Comparison of ENCODE assay signal across 10 mouse cellular contexts in the genomic region with DNA sequence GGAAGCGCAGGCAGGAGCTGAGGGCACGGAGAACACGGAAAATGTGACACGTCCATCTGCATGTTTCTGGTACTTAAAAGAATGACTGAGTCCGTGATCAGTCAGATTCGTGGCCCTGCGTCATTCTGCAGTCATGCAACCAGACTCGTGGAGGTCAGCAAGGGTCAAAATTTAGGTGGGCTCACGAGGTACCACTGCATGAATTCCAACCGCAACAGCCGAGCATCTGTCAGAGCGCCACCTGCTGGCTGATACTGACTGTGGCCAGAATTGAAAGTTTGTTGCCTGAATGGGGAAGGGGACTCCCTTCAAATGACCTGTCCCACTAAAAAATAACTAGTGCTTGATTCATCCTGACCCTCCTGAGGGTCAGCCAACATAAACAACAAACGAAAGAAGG. TPM values are rescaled to one million over a fixed set of nuclear protein-coding genes. Genes with fewer than 3 reads are reported as not detected.
DNase-seq lines count a peak whose midpoint lies in the region; ATAC-seq and TF ChIP-seq lines count a peak whose summit lies in the region.
"Had no signal": no experiment of that assay in that cellular context is flagged by ENCODE, and none has a peak within 500 bp of the region (broad histone marks: within the 10 kb centered on the region; RNA-seq: fewer than 3 reads in every experiment).

No protein-coding gene starts in this region.

- peak; percentile 26 for TF ChIP-seq CTCF in E14TG2a.4 (conservative IDR thresholded peaks at IDR 0.05; ENCODE audit: low read length)
- TF ChIP-seq CTCF in brain, embryonic 14.5 days (IDR thresholded peaks at IDR 0.05; ENCODE audit: borderline replicate concordance, extremely low read depth, insufficient read depth, insufficient read length): peak; percentile 96

- peaks cover 22% of the 10 kb centered on the region for H3K27me3 ChIP-seq in heart, embryonic 13.5 days (replicated peaks)
- no peaks in the 10 kb centered on the region for H3K27me3 ChIP-seq in E14TG2a.4 (ENCODE audit: insufficient read depth, low read length)
- H3K27me3 ChIP-seq in hindbrain, embryonic 10.5 days (ENCODE audit: insufficient read depth, poor library complexity, severe bottlenecking): peaks cover 9% of the 10 kb centered on the region; the same call in 1 of the 2 replicates
- H3K27me3 ChIP-seq in limb, embryonic 12.5 days: no peaks in the 10 kb centered on the region
- H3K27me3 ChIP-seq in neural tube, embryonic 13.5 days: no peaks in the 10 kb centered on the region
- H3K27me3 ChIP-seq: embryonic facial prominence, embryonic 12.5 days had no signal

- no peak overlapping the region for H3K27ac ChIP-seq in heart, embryonic 13.5 days (replicated peaks)
- H3K27ac ChIP-seq in hindbrain, embryonic 10.5 days: no peak overlapping the region
- H3K27ac ChIP-seq in limb, embryonic 12.5 days: no peak overlapping the region
- no peak overlapping the region for H3K27ac ChIP-seq in neural tube, embryonic 13.5 days (replicated peaks)
- H3K27ac ChIP-seq: embryonic facial prominence, embryonic 12.5 days; liver, embryonic 13.5 days had no signal

- peak overlapping the region; percentile 46; the same call in 1 of the 2 replicates for H3K4me2 ChIP-seq in heart, embryonic 13.5 days
- peak overlapping the region; percentile 15; the same call in 1 of the 2 replicates for H3K4me2 ChIP-seq in limb, embryonic 12.5 days
- H3K4me2 ChIP-seq in neural tube, embryonic 13.5 days: 0 out of 2 replicates have a peak overlapping the region, but pooled peaks have one; percentile 11
- H3K4me2 ChIP-seq: embryonic facial prominence, embryonic 12.5 days; liver, embryonic 13.5 days had no signal

- H3K36me3 ChIP-seq in heart, embryonic 13.5 days: no peaks in the 10 kb centered on the region
- H3K36me3 ChIP-seq in E14TG2a.4 (ENCODE audit: insufficient read depth, low read length): no peaks in the 10 kb centered on the region
- H3K36me3 ChIP-seq in hindbrain, embryonic 10.5 days: no peaks in the 10 kb centered on the region
- H3K36me3 ChIP-seq in limb, embryonic 12.5 days: no peaks in the 10 kb centered on the region
- H3K36me3 ChIP-seq in neural tube, embryonic 13.5 days: no peaks in the 10 kb centered on the region
- H3K36me3 ChIP-seq: embryonic facial prominence, embryonic 12.5 days; liver, embryonic 13.5 days had no signal

- no peak overlapping the region for H3K4me3 ChIP-seq in heart, embryonic 13.5 days
- no peak overlapping the region for H3K4me3 ChIP-seq in E14TG2a.4 (replicated peaks; ENCODE audit: low read length)
- H3K4me3 ChIP-seq in hindbrain, embryonic 10.5 days: no peak overlapping the region
- no peak overlapping the region for H3K4me3 ChIP-seq in limb, embryonic 12.5 days (replicated peaks)
- H3K4me3 ChIP-seq in neural tube, embryonic 13.5 days: no peak overlapping the region
- H3K4me3 ChIP-seq: embryonic facial prominence, embryonic 12.5 days; liver, embryonic 13.5 days had no signal

- TF ChIP-seq POLR2A in brain, embryonic 14.5 days (IDR thresholded peaks at IDR 0.05; ENCODE audit: borderline replicate concordance, extremely low read depth, insufficient read depth, insufficient read length, poor library complexity, severe bottlenecking): no peak

- H3K4me1 ChIP-seq in heart, embryonic 13.5 days: peaks cover 9% of the 10 kb centered on the region
- H3K4me1 ChIP-seq in E14TG2a.4 (replicated peaks; ENCODE audit: low read depth, low read length): peaks cover 44% of the 10 kb centered on the region
- H3K4me1 ChIP-seq in hindbrain, embryonic 10.5 days (replicated peaks): peaks cover 20% of the 10 kb centered on the region; the same call in 1 of the 2 replicates
- peaks cover 24% of the 10 kb centered on the region for H3K4me1 ChIP-seq in limb, embryonic 12.5 days (replicated peaks)
- H3K4me1 ChIP-seq in neural tube, embryonic 13.5 days (replicated peaks): 0 out of 2 replicates have a peak, but pooled peaks cover 12% of the 10 kb centered on the region
- H3K4me1 ChIP-seq: liver, embryonic 13.5 days had no signal

- 16% methylated on average over 13 of the region's 13 CpGs for WGBS in heart, embryonic 13.5 days
- WGBS in hindbrain, embryonic 10.5 days: 19% methylated on average over 13 of the region's 13 CpGs
- WGBS in limb, embryonic 12.5 days: 19% methylated on average over 13 of the region's 13 CpGs
- 17% methylated on average over 13 of the region's 13 CpGs for WGBS in neural tube, embryonic 13.5 days

- no peaks in the 10 kb centered on the region for H3K9me3 ChIP-seq in heart, embryonic 13.5 days
- H3K9me3 ChIP-seq in E14TG2a.4 (ENCODE audit: low read length): no peaks in the 10 kb centered on the region
- H3K9me3 ChIP-seq in hindbrain, embryonic 10.5 days: no peaks in the 10 kb centered on the region
- no peaks in the 10 kb centered on the region for H3K9me3 ChIP-seq in limb, embryonic 12.5 days
- no peaks in the 10 kb centered on the region for H3K9me3 ChIP-seq in neural tube, embryonic 13.5 days
- H3K9me3 ChIP-seq: embryonic facial prominence, embryonic 12.5 days; liver, embryonic 13.5 days had no signal

- no peak overlapping the region for H3K9ac ChIP-seq in heart, embryonic 13.5 days
- no peak overlapping the region for H3K9ac ChIP-seq in limb, embryonic 12.5 days (replicated peaks)
- H3K9ac ChIP-seq in neural tube, embryonic 13.5 days: no peak overlapping the region
- H3K9ac ChIP-seq: embryonic facial prominence, embryonic 12.5 days; liver, embryonic 13.5 days had no signal

- ATAC-seq in heart, embryonic 13.5 days (ENCODE audit: extremely low read depth, insufficient number of reproducible peaks, low FRiP score, low TSS enrichment): no peak
- ATAC-seq in limb, embryonic 12.5 days (ENCODE audit: insufficient number of reproducible peaks, insufficient read depth, low FRiP score, low TSS enrichment, low read depth): no peak
- no peak for ATAC-seq in neural tube, embryonic 13.5 days (ENCODE audit: low read depth)

- DNase-seq in heart, adult 9 months (ENCODE audit: low spot score in 2 of 2): no peak
- peak; percentile 53 for DNase-seq in brain, embryonic 14.5 days (ENCODE audit: low read depth)
- DNase-seq in hindbrain, embryonic 10.5 days (ENCODE audit: low spot score): peak; percentile 71
- DNase-seq in c-Kit-positive CD71-positive TER-119-positive erythroid progenitor cells, embryonic 14.5 days (ENCODE audit: low spot score): no peak
- DNase-seq: liver, embryonic 13.5 days had no signal

RNA-seq across cellular contexts. Expression of a gene that starts 30.2 kb away (rescaled TPM):
- 0.36 and 0.69 TPM in 2 replicates for polyA plus RNA-seq in heart, embryonic 13.5 days (2015; fragmentation: Nextera tagmentation; extraction: Ambion mirVana)
- polyA plus RNA-seq in brain, embryonic 14.5 days (2012; rRNA removed): 0.19 and 0.45 TPM in 2 replicates
- 1.2 and 2.1 TPM in 2 replicates for polyA plus RNA-seq in hindbrain, embryonic 10.5 days (2016; fragmentation: Nextera tagmentation; extraction: Ambion mirVana)
- 1.2 TPM in 2 replicates for polyA plus RNA-seq in limb, embryonic 12.5 days (2016; fragmentation: Nextera tagmentation; extraction: Ambion mirVana)
- polyA plus RNA-seq in neural tube, embryonic 13.5 days (2015; fragmentation: Nextera tagmentation; extraction: Ambion mirVana): 0.14 and 0.33 TPM in 2 replicates
- polyA plus RNA-seq: liver, embryonic 13.5 days had no signal

RNA-seq across cellular contexts. Expression of a gene that starts 48.6 kb away (rescaled TPM):
- 0.76 and 0.78 TPM in 2 replicates for polyA plus RNA-seq in heart, embryonic 13.5 days (2015; fragmentation: Nextera tagmentation; extraction: Ambion mirVana)
- 6.6 and 8.2 TPM in 2 replicates for polyA plus RNA-seq in brain, embryonic 14.5 days (2012; rRNA removed)
- polyA plus RNA-seq in hindbrain, embryonic 10.5 days (2016; fragmentation: Nextera tagmentation; extraction: Ambion mirVana): 1.1 and 1.3 TPM in 2 replicates
- polyA plus RNA-seq in limb, embryonic 12.5 days (2016; fragmentation: Nextera tagmentation; extraction: Ambion mirVana): 2.0 and 3.7 TPM in 2 replicates
- polyA plus RNA-seq in neural tube, embryonic 13.5 days (2015; fragmentation: Nextera tagmentation; extraction: Ambion mirVana): 5.0 and 6.7 TPM in 2 replicates

Comparison
In these comparisons a context has a peak if more than half of its experiments do, and no peak if none do; other contexts are left out.
1. DNase-seq: peak in brain, embryonic 14.5 days (single experiment) and hindbrain, embryonic 10.5 days (single experiment); none in heart, adult 9 months (0 of 2) and c-Kit-positive CD71-positive TER-119-positive erythroid progenitor cells, embryonic 14.5 days (single experiment).
2. Peak in every context shown above with its lines, with median percentiles within 50 percentile points of each other: H3K4me2 ChIP-seq.